Mouse (Mus musculus): ENCODE results near the gene Cdc20.

Gene Cdc20

GRCm38 (mm10) chr4:118436820-118437603, at the start of gene Cdc20:
Gene Cdc20 (minus strand): TSS chr4:118437352.
- DNase-seq (ENCODE audit: low read depth, low spot score), result peak; percentile 95

DNA sequence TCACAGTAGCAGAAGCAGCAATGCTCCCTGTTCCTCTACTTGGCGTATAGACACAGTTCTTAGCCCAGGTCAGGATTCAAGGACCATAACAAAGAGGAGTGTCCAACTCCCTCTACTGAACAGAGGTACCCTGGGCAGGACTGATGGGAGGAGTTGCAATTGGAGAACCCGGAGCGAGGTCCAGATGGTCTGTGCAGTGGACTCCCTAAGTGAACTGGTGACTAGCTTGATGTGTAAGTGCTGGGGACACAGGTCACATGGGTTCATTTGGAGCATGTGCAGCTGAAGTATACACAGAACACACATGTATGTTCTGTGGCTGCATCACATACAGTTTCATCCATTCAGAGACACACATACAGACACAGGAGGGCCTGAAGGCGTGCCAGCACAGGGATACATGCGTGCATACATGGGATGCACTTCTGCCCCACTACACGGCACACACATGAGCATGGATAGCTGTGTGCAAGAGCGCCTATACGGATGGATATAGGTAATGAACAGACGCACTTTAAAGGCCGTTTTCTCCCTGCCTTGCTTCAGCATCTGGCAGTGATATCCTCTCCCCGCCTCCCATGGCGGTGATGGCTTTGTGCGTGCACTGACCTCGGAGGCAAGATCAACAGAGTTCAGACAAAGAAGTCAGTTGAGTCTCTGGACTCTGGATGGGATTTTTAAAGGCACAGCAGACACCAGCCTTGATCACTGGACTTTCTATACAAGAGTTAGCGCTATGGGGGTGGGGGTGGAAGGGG, 39.8 kb upstream of the Cdc20 start:
- DNase-seq (ENCODE audit: low read depth, low spot score), result no peak

DNA sequence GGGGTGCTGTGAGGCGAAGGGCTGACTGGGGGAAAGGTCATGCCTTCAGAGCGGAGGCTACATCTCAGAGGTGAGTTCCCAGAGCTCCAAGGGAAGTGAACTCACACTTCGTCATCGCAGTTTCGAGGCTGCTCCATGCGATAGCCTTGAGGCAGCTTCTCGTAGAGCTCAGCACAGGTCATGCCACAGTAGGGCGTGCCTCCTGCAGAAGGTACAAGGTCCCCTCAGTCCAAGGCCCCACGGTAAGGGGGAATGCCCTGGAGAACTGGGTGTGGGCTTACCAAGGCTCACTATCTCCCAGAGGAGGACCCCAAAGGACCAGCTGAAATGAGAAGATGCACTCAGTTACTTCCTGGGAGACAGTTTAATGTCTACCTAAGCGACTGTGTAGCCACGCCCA, 35.5 kb upstream of the Cdc20 start:
- DNase-seq (ENCODE audit: low read depth, low spot score), result no peak

DNA sequence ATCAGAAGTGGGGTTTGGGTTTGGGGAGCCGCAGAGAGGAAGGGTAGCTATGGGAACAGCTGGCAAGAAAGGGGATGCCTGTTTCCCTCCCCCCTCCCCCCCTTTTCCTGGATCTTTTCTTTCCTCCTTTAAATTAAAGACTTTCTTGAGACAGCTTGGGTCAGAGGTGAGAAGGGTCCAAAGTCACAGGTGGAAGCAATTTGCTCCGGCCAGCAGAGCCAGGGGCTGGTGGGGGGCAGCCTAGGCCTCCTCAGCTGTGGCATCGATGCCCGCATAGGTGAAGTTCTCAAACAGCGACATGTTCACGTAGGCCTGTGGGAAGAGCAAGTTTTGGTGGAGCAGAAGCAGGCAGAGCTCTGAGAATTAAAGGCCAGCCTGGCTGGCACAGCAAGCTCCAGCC, 34.1 kb upstream of the Cdc20 start:
- no peak for DNase-seq (ENCODE audit: low read depth, low spot score)

DNA sequence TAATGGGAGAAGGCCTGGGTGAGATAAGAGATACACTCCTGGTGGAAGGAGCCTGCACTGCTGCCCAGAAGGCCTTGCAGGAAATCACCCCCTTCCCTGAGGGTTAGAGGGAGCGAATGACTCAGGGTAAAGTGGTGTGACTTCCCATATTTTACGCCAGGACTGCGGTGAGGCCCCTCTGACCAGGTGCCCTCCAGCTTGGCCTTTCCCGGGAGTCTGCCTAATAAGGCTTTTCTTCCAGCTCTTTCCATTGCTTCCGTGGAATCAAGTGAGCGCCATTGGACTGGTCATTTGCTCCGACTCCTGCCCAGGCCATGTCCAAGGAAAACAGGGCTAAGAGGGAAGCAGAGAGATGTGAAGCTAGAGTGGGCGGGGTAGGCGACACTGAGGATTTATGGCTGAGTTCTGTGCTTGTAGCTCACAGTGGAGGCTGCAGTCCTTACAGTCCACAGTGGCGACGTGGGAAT, 28.6 kb upstream of the Cdc20 start:
- no peak for DNase-seq (ENCODE audit: low read depth, low spot score)

- DNase-seq (ENCODE audit: low read depth, low spot score), result no peak
Measured at GRCm38 (mm10) chr4:118464956-118465355, 27.8 kb upstream of the Cdc20 start.

- no peak for DNase-seq (ENCODE audit: low read depth, low spot score)
Measured at GRCm38 (mm10) chr4:118457345-118457975, 20.3 kb upstream of the Cdc20 start, which contains the start of gene Mpl. Gene Mpl (minus strand): TSS chr4:118457513.

- DNase-seq (ENCODE audit: low read depth, low spot score), result no peak
Measured at GRCm38 (mm10) chr4:118446415-118447153, 9.4 kb upstream of the Cdc20 start.

GRCm38 (mm10) chr4:118445781-118446414, 8.7 kb upstream of the Cdc20 start:
- no peak for DNase-seq (ENCODE audit: low read depth, low spot score)

GRCm38 (mm10) chr4:118445088-118445487, 7.9 kb upstream of the Cdc20 start:
- DNase-seq (ENCODE audit: low read depth, low spot score), result no peak

DNA sequence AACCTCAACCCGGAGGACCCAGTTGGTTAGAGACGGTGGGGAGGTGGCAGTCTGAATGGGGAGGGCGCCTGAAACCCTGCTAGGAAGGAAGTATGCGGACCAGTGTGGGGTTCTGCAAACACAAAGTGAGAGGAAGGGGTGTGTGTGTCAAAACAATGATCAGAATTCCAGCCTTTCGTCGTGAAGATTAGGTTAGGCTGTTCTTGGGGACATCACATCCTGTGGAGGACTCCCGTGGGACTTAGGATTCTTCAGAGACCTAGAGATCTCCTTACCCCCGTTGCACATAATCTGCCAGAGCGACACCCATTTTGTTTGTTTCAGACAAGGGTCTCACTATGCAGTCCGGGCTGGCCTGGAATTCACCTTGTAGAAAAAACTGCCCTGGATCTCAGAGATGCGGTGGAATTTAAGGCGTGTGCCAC, 689 bp upstream of the Cdc20 start:
- DNase-seq (ENCODE audit: low read depth, low spot score), result no peak

DNA sequence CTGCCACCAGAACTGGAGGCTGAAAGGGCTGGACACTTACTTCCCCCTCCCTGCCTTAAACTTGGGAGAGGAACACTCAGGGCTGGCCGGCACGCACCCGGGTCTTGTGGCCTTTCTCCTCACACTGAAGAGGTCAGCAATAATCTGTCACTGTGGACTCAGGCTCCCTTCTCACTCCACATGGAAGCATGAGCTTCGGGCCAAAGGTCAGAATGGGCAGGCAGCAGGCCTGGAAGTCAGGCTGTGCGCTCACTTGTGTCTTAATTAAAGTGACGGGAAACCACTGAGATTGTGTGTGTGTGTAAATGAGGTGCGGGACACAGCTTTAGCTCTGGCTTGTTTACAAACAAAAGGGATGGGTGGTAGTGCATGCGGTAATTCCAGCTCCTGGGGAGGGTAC, 4.8 kb downstream of the Cdc20 start:
- DNase-seq (ENCODE audit: low read depth, low spot score), result no peak

DNA sequence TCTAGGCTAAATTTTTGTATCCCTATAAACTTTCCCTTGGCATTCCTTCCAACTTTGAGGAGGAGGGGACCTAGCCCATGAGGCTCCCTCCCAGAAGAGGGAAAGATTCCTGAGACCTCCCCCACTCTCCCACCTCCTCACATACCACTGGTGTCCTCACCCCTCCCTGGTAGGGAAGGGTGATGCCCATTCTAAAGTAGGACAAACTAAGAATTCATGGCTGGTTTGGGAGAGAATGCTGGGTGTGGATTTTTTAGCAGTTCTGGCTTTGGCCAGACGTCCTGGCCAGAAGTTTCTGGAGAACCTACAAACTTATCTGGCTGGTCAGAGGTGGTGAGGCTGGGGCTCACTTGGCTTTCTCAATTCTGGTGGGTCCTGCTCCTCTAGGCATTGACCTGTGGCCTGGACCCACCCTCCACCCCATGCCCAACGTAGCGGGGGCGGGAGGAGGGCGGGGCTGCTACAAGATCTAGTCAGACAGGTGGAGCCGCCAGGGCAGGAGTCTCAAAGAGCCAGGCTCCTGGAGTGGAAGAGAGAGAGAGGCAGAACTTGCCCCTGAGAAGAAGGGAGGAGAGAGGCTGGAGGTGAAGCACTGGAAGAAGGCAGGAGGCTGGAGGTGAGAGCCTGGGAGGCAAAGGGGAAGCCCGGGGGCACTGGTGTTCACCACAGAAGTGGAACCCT, 7.8 kb downstream of the Cdc20 start:
- DNase-seq (ENCODE audit: low read depth, low spot score), result no peak

DNA sequence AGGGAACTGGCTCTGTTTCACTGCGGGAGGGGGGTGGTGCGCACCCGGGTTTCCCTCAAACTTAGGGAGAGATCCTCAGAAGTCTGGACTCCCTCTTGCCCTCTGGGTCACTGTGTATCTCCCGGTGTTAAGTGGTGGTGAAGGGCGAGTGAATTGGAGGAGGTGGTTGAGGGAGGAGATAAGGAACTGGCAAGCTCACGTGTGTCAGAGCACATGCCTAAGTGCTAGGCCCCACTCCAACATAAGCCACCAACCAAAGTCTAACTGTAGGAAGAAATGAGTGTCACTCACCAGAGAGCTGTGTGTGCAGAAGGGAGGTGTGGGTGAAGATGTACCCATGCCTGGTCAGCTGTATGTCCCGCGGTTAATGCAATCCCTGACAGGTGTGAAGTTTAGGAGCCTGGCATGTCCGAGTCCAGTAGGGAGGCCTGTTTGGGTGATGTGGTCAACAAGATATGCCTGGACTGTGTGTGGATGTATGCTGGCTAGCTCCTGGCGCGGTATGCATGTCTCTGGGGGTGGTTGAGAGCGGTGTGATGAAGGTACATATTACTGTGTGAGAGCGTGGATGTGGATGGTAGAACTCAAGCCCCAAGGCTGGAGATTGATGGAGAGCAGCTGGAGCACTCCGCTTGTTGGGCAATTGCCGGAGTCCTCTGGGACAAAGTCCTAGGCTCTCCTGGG, 8.5 kb downstream of the Cdc20 start:
- peak; percentile 48 for DNase-seq (ENCODE audit: low read depth, low spot score)

DNA sequence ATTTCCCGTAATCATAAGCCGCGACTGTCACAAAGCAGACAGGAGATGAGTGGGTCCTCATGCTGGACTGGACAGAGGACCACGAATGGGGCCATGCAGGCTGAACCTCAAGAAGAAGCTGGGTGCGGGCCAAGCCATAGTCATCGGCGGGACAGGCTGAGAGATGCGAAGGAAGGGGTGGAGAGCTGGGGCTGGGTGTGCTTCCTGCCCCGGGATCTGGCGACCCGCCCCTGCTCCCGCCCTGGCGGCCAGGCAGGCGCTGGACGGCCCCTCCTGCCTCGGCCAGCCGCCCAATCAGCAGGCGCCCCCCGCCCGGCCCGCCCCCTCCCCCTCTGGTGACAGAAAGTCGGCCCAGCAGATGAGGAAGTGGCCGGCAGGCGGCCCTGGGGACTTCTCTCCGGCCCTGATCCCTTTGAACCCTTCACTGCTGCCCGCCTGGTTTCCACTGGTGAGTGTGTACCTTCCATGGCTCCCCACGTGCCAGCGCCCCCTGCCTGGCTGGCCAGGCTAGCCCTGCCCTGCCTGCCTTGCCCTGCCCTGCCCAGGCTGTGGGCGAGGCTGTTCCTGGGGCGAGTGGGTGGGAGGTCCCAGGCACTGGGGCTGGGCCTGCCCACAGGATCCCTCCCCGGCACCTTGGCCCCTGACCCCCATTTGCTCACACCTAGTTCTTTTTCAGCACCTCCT, 9.2 kb downstream of the Cdc20 start, which contains the start of gene Elovl1:
TSS of gene Elovl1 (plus strand) at position 326 of the 684 bp plus-strand sequence.
- DNase-seq (ENCODE audit: low read depth, low spot score), result peak; percentile 90

DNA sequence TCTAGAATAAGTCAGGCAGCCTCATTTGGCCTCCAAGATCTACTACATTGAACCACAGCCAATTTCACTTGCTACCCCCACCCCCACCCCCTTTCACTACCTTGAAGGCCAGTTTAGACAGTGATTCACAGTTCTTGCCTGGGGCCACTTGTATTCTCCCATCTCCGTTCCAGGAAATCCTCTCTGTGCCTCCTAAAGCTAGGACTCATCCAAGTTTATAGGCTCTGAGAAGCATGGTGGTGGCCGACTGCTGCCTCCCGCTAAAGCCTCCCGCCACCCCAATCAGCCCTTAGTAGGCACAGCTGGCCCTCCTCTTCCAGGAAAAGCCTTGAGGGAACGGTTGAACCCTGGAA, 9.8 kb downstream of the Cdc20 start:
- no peak for DNase-seq (ENCODE audit: low read depth, low spot score)

GRCm38 (mm10) chr4:118425374-118425773, 11.8 kb downstream of the Cdc20 start:
- DNase-seq (ENCODE audit: low read depth, low spot score), result no peak

DNA sequence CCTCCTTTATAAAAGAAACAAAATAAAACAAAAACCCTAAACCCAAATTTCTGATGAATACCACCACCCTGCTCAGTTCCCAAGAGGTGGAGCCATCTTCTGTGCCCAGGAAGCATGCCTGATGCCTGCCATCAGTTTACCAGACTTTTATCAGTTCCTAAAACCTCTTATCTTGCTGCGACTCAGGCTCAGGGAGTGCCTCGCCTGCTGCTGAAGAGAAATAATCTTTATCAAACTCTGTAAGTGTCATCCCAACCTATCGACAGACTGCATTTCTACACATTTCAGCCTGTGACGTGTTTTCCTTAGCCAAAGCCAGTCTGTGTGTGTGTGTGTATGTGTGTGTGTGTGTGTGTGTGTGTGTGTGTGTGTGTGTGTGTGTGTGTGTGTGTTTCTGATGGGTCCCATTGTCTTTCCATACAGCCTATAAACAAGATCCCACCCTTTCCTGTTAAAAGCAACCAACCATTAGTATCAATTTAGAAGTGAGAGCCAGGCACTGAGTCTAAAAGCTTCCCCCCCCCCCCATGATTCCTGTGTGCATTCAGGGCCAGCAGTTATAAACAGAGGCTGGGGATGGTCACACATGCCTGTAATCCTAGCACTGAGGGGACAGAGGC, 12.5 kb downstream of the Cdc20 start:
- DNase-seq (ENCODE audit: low read depth, low spot score), result no peak

DNA sequence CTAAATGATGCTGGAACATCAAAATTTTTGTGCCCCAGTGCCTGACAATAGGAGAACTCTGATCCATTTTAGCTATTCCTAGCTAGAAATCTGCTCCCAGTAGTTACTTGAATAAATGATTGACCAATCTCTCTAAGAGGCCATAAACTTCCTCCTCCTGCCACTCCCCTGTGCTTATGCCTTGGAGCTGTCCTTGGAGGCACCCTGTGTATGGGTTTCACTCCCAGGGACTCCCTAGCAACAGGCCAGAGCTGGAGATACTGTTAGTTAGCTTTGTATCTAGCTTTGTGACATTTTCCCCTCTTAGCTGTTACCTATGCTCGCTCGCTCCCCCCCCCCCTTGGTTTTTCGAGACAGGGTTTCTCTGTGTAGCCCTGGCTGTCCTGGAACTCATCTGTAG, 15.8 kb downstream of the Cdc20 start:
- DNase-seq (ENCODE audit: low read depth, low spot score), result no peak

Data from CD4-positive helper T cell, adult 2 months (primary cell).